Mouse (Mus musculus) thymus, postnatal 14 days (tissue): ENCODE measurements at regions not wholly inside any gene's neighbourhood (a gene's known extent, or its start where the extent isn't known, plus 50 kb on each side); places are given as distances from the start of the nearest gene placed in this dataset.

Source experiments
- DNase-seq: peaks from one replicate; pipeline ENCODE4 v3.0.0; 2021

DNA sequence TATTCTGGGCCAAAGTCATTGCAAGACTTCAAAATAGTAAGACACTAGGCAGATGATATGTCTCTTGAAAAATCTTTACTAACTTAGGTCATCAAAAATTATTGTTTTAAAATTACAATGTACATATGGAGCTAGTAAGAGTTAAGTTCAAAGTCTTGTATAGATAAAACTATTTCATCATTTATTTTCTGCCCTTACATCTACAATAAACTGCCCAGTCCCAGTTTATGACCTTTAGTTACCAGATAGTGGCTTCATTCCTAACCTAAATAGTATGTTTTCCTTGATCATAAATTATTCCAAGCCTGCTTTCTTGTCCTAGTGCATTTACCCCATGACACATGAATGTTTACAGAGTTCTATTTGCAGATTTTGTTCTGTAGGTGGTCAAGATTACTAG lies 72.9 kb downstream of the Manea start:
- no peak for DNase-seq

DNA sequence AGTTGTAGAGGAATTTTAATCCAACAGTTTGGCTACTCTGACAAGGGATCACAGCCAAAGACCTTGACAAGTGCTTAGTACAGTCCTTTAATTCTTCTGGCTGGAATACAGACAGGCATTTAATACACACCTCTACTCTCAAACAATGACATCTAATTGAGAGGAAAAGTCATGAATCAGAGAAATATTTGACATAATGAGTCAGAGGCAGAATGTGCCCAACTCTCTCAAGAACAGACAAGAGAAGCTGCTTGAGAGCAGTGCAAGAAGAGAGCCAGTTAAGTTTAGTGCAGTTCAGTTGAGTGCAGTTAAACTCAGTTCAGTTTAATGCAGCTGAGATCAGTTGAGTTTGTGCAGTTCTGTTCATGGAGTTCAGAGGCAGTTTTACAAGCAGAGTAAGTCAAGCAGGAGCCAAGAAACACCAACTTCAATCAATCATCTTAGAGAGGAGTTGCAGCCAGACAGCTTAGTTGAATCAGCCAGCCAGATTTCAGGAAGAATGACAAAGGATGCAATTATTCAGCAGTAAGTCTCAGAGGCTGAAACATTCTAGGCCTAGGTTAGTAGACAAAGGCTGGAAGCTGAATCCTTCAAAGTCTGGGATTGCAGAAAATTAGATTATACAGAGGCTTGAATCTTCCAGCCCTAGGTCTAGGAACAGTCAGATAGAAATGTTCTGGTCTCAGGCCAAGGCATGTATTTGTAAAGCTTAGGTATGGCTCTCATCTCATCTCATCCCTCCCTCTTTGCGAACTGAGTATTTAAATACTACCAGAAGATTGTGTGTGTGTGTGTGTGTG lies 87.3 kb downstream of the Manea start:
- DNase-seq: no peak

DNA sequence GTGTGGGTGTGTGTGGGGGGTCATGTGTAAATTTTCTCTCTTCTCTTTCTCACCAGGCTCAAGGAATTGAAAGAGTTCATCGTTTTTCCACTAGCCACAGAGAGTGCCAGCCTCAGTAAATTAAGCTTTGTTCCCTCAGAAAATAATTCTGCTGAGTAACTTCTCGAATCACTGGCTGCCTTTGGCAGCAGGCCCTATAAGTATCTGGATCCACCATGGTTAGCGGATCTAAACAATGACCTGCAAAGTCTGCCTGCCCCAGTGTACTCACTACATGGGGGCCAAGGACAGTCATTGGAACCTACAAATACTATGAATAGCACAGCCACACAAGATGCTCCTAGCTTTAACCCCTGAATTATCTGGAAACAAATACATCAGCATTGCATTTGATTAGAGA lies 90.8 kb downstream of the Manea start:
- no peak for DNase-seq

DNA sequence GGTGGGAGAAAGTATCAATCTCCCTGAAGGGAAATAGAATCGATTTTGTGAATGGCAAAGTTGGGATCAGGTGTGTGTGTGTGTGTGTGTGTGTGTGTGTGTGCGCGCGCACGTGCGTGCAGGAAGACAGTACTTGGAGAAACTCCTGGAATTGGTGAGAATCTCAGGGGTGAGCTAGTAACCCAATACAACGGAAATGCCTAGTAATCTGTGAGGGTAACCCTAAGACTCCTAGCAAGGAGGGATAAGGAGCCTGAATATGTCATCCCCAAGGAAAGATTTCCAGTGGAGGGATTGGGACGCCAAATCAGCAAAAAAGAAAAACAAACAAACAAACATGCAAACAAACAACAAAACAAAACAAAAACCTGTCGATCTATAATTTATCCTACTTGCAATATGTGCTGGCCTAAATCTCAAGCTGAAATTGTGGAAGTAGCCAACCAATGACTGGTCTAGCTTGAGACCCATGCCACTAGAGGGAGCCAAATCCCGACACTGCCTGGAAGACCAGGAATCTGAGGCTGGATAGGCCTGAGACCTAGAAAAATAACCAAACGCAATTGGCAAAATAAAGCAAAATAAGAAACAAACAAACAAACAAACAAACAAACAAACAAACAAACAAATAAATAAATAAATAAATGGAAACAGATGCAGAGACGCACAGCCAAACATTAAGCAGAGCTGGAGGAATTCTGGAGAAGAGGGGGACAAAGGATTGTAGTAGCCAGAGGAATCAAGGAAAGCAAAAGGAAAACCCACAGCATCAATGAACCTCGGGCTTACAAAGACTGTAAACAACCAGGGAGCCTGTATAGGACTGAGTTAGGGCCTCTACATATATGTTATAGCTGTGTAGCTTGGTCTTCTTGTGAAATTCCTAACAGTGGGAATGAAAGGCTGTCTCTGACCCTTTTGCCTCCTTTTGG lies 98.5 kb downstream of the Manea start:
- DNase-seq: peak; percentile 15

DNA sequence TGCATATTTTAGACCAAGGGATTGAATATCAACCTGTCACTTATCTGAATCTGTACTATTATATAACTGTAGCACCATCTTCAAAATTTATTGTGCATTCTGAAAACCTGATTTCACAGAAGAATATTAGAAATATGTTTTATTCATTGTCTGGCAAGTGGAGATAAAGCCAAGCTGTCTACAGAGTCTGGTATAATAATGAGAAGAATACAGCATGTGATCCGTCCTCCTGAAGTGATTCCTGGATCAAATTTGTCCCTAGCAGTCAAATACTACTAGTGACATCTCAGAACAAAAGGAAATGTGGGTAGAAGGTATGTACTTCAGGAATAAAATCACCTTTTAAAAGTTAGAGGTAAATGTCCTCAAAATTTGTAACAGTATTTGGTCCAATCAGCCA lies 123.4 kb downstream of the Manea start:
- no peak for DNase-seq
